Mouse (Mus musculus): Measurements from ENCODE around the gene Dlg5. TPM values are rescaled to one million over a fixed set of nuclear protein-coding genes. Genes with fewer than 3 reads are reported as not detected.

Gene Dlg5
- polyA plus RNA-seq, 1 experiment from 2014 or later: 12.8 TPM

- Histone ChIP-seq H3K4me2 (ENCODE audit: low read length) (no peak overlapping the region), H3K9me3 (ENCODE audit: control insufficient read depth, low read length) (no peaks in the 10 kb centered on the region), H3K4me1 (ENCODE audit: control insufficient read depth in 2 of 2, insufficient read depth in 2 of 2, low read length in 2 of 2) (peaks cover 0 to 10% of the 10 kb centered on the region in 2 experiments; a peak in 2 of 4 replicates), H3K27ac (replicated peaks in 1 of 2; ENCODE audit: control insufficient read depth in 1 of 2, insufficient read depth in 1 of 2, low read depth in 2 of 2, low read length in 2 of 2) (no peak overlapping the region), H3K36me3 (ENCODE audit: control insufficient read depth, insufficient read depth, low read length) (peaks cover 72% of the 10 kb centered on the region), H3K27me3 (ENCODE audit: control insufficient read depth, insufficient read depth, low read length) (no peaks in the 10 kb centered on the region), H3K4me3 (ENCODE audit: control insufficient read depth in 1 of 2, insufficient read depth in 1 of 2, low read depth in 1 of 2, low read length in 2 of 2) (no peak overlapping the region), H3K9ac (ENCODE audit: low read length) (no peak overlapping the region)
- WGBS: 90% methylated on average over 3 of the region's 3 CpGs
- ATAC-seq (ENCODE audit: insufficient number of reproducible peaks, insufficient read depth, low FRiP score, low read depth): no peak
Measured at GRCm38 (mm10) chr14:24144821-24145220, 100.9 kb downstream of the Dlg5 start.

- no peak overlapping the region for H3K27ac ChIP-seq (replicated peaks in 1 of 2; ENCODE audit: control insufficient read depth in 1 of 2, insufficient read depth in 1 of 2, low read depth in 2 of 2, low read length in 2 of 2)
- 67% methylated on average over 8 of the region's 8 CpGs for WGBS
- no peaks in the 10 kb centered on the region for H3K9me3 ChIP-seq (ENCODE audit: control insufficient read depth, low read length)
- no peak overlapping the region for H3K4me3 ChIP-seq (ENCODE audit: control insufficient read depth in 1 of 2, insufficient read depth in 1 of 2, low read depth in 1 of 2, low read length in 2 of 2)
- H3K4me2 ChIP-seq (ENCODE audit: low read length): no peak overlapping the region
- ATAC-seq (ENCODE audit: insufficient number of reproducible peaks, insufficient read depth, low FRiP score, low read depth): no peak
- no peaks in the 10 kb centered on the region for H3K27me3 ChIP-seq (ENCODE audit: control insufficient read depth, insufficient read depth, low read length)
- H3K4me1 ChIP-seq (ENCODE audit: control insufficient read depth in 2 of 2, insufficient read depth in 2 of 2, low read length in 2 of 2): peaks cover 0 to 9% of the 10 kb centered on the region in 2 experiments; a peak in 2 of 4 replicates
- H3K9ac ChIP-seq (ENCODE audit: low read length): no peak overlapping the region
- H3K36me3 ChIP-seq (ENCODE audit: control insufficient read depth, insufficient read depth, low read length): peaks cover 72% of the 10 kb centered on the region
Measured at GRCm38 (mm10) chr14:24144421-24144820, 101.3 kb downstream of the Dlg5 start.

GRCm38 (mm10) chr14:24142926-24143430 is 102.7 kb downstream of the Dlg5 start:
- Histone ChIP-seq H3K4me3 (ENCODE audit: control insufficient read depth in 1 of 2, insufficient read depth in 1 of 2, low read depth in 1 of 2, low read length in 2 of 2) (no peak overlapping the region), H3K27ac (replicated peaks in 1 of 2; ENCODE audit: control insufficient read depth in 1 of 2, insufficient read depth in 1 of 2, low read depth in 2 of 2, low read length in 2 of 2) (peak overlapping the region in 1 of 2 experiments; percentile 6; a peak in 1 of 4 replicates), H3K36me3 (ENCODE audit: control insufficient read depth, insufficient read depth, low read length) (peaks cover 72% of the 10 kb centered on the region), H3K4me1 (ENCODE audit: control insufficient read depth in 2 of 2, insufficient read depth in 2 of 2, low read length in 2 of 2) (peaks cover 0 to 3% of the 10 kb centered on the region in 2 experiments; a peak in 1 of 4 replicates), H3K9ac (ENCODE audit: low read length) (no peak overlapping the region), H3K27me3 (ENCODE audit: control insufficient read depth, insufficient read depth, low read length) (no peaks in the 10 kb centered on the region), H3K4me2 (ENCODE audit: low read length) (no peak overlapping the region), H3K9me3 (ENCODE audit: control insufficient read depth, low read length) (no peaks in the 10 kb centered on the region)
- ATAC-seq (ENCODE audit: insufficient number of reproducible peaks, insufficient read depth, low FRiP score, low read depth): no peak
- 71% methylated on average over 3 of the region's 3 CpGs for WGBS

- peak overlapping the region; percentile 2 to 8; a peak in 2 of 4 replicates for H3K27ac ChIP-seq (replicated peaks in 1 of 2; ENCODE audit: control insufficient read depth in 1 of 2, insufficient read depth in 1 of 2, low read depth in 2 of 2, low read length in 2 of 2)
Measured at GRCm38 (mm10) chr14:24141727-24142126, 104.0 kb downstream of the Dlg5 start.

GRCm38 (mm10) chr14:24140297-24140812 is 105.4 kb downstream of the Dlg5 start:
- H3K4me1 ChIP-seq (ENCODE audit: control insufficient read depth in 2 of 2, insufficient read depth in 2 of 2, low read length in 2 of 2): peaks cover 0 to 3% of the 10 kb centered on the region in 2 experiments; a peak in 1 of 4 replicates
- H3K36me3 ChIP-seq (ENCODE audit: control insufficient read depth, insufficient read depth, low read length): peaks cover 72% of the 10 kb centered on the region
- H3K27me3 ChIP-seq (ENCODE audit: control insufficient read depth, insufficient read depth, low read length): no peaks in the 10 kb centered on the region
- H3K9ac ChIP-seq (ENCODE audit: low read length): no peak overlapping the region
- H3K27ac ChIP-seq (replicated peaks in 1 of 2; ENCODE audit: control insufficient read depth in 1 of 2, insufficient read depth in 1 of 2, low read depth in 2 of 2, low read length in 2 of 2): no peak overlapping the region
- H3K4me3 ChIP-seq (ENCODE audit: control insufficient read depth in 1 of 2, insufficient read depth in 1 of 2, low read depth in 1 of 2, low read length in 2 of 2): no peak overlapping the region
- H3K4me2 ChIP-seq (ENCODE audit: low read length): no peak overlapping the region
- no peak for ATAC-seq (ENCODE audit: insufficient number of reproducible peaks, insufficient read depth, low FRiP score, low read depth)
- H3K9me3 ChIP-seq (ENCODE audit: control insufficient read depth, low read length): no peaks in the 10 kb centered on the region
- 45% methylated on average over 8 of the region's 8 CpGs for whole genome bisulfite sequencing

More at GRCm38 (mm10) chr14:24141727-24142126, 104.0 kb downstream of the Dlg5 start:
- Histone ChIP-seq H3K36me3 (ENCODE audit: control insufficient read depth, insufficient read depth, low read length) (peaks cover 72% of the 10 kb centered on the region), H3K9ac (ENCODE audit: low read length) (no peak overlapping the region), H3K4me2 (ENCODE audit: low read length) (no peak overlapping the region), H3K4me1 (ENCODE audit: control insufficient read depth in 2 of 2, insufficient read depth in 2 of 2, low read length in 2 of 2) (peaks cover 0 to 3% of the 10 kb centered on the region in 2 experiments; a peak in 1 of 4 replicates), H3K27me3 (ENCODE audit: control insufficient read depth, insufficient read depth, low read length) (no peaks in the 10 kb centered on the region), H3K9me3 (ENCODE audit: control insufficient read depth, low read length) (no peaks in the 10 kb centered on the region), H3K4me3 (ENCODE audit: control insufficient read depth in 1 of 2, insufficient read depth in 1 of 2, low read depth in 1 of 2, low read length in 2 of 2) (no peak overlapping the region)
- no peak for ATAC-seq (ENCODE audit: insufficient number of reproducible peaks, insufficient read depth, low FRiP score, low read depth)
- 83% methylated on average over 3 of the region's 3 CpGs for WGBS

- Histone ChIP-seq H3K4me2 (ENCODE audit: low read length) (no peak overlapping the region), H3K4me3 (ENCODE audit: control insufficient read depth in 1 of 2, insufficient read depth in 1 of 2, low read depth in 1 of 2, low read length in 2 of 2) (no peak overlapping the region), H3K4me1 (ENCODE audit: control insufficient read depth in 2 of 2, insufficient read depth in 2 of 2, low read length in 2 of 2) (peaks cover 0 to 3% of the 10 kb centered on the region in 2 experiments; a peak in 1 of 4 replicates), H3K27ac (replicated peaks in 1 of 2; ENCODE audit: control insufficient read depth in 1 of 2, insufficient read depth in 1 of 2, low read depth in 2 of 2, low read length in 2 of 2) (no peak overlapping the region), H3K36me3 (ENCODE audit: control insufficient read depth, insufficient read depth, low read length) (peaks cover 68% of the 10 kb centered on the region), H3K9me3 (ENCODE audit: control insufficient read depth, low read length) (no peaks in the 10 kb centered on the region), H3K27me3 (ENCODE audit: control insufficient read depth, insufficient read depth, low read length) (no peaks in the 10 kb centered on the region), H3K9ac (ENCODE audit: low read length) (no peak overlapping the region)
- 90% methylated on average over 11 of the region's 11 CpGs for WGBS
- ATAC-seq (ENCODE audit: insufficient number of reproducible peaks, insufficient read depth, low FRiP score, low read depth): no peak
Measured at GRCm38 (mm10) chr14:24136908-24137307, 108.8 kb downstream of the Dlg5 start.

GRCm38 (mm10) chr14:24134623-24135290 is 111.0 kb downstream of the Dlg5 start:
- no peak for ATAC-seq (ENCODE audit: insufficient number of reproducible peaks, insufficient read depth, low FRiP score, low read depth)
- Histone ChIP-seq H3K27ac (replicated peaks in 1 of 2; ENCODE audit: control insufficient read depth in 1 of 2, insufficient read depth in 1 of 2, low read depth in 2 of 2, low read length in 2 of 2) (no peak overlapping the region), H3K4me2 (ENCODE audit: low read length) (no peak overlapping the region), H3K4me1 (ENCODE audit: control insufficient read depth in 2 of 2, insufficient read depth in 2 of 2, low read length in 2 of 2) (no peaks in the 10 kb centered on the region), H3K4me3 (ENCODE audit: control insufficient read depth in 1 of 2, insufficient read depth in 1 of 2, low read depth in 1 of 2, low read length in 2 of 2) (no peak overlapping the region), H3K9ac (ENCODE audit: low read length) (no peak overlapping the region), H3K36me3 (ENCODE audit: control insufficient read depth, insufficient read depth, low read length) (peaks cover 66% of the 10 kb centered on the region), H3K9me3 (ENCODE audit: control insufficient read depth, low read length) (no peaks in the 10 kb centered on the region), H3K27me3 (ENCODE audit: control insufficient read depth, insufficient read depth, low read length) (no peaks in the 10 kb centered on the region)
- WGBS: 86% methylated on average over 7 of the region's 7 CpGs

Measured in heart, embryonic 14.5 days (tissue).